Mouse (Mus musculus): Measurements from ENCODE around the gene Gtf2ird1.

DNA sequence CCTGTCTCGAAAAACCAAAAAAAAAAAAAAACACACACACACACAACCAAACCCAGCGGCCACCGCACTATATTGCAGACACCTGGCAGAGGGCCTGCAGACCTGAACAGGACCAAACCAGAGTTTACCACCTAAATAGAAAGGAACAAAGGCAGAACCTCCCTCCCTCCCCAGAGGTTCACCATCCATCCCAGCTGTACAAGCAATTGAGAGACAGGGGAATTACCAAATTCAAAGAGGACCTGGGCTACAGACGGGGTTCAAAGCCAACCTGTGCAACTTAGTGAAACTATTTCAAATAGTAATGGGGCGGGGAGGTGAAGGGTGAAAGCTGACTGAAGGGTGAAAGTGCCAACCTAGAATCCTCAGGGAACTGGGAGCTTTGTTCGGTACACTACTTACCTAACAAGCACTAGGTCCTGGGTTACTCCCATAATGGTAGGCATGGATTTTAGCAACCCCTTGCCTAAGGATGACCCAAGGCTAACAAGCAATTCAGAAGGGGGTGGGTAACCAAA, 144.6 kb downstream of the Gtf2ird1 start:
- TF ChIP-seq TCF12 (IDR thresholded peaks at IDR 0.05; ENCODE audit: insufficient read depth, poor library complexity, severe bottlenecking) (no peak), POLR2A (IDR thresholded peaks at IDR 0.05; ENCODE audit: insufficient read length, low read depth) (no peak), E2F4 (IDR thresholded peaks at IDR 0.05; ENCODE audit: insufficient read depth) (no peak), USF1 (IDR thresholded peaks at IDR 0.05; ENCODE audit: low read depth) (no peak), MYOG (IDR thresholded peaks at IDR 0.05; ENCODE audit: control insufficient read depth in 1 of 3, insufficient read depth in 1 of 3, insufficient read length in 2 of 3, low read depth in 2 of 3) (no peak), TCF3 (IDR thresholded peaks at IDR 0.05; ENCODE audit: insufficient read length, low read depth) (no peak)

All from myocyte (in vitro differentiated cells).